Mouse (Mus musculus) forebrain, embryonic 15.5 days (tissue): ENCODE data around the gene Me1. TPM values are rescaled to one million over a fixed set of nuclear protein-coding genes. Genes with fewer than 3 reads are reported as not detected.

ENCODE experiments used
- ATAC-seq: fragments of 200-750 bp; cut with Nextera tagmentation; replicated peaks from 2 replicates; pipeline ENCODE4 v1.8.0; 2017; ENCODE audit warnings: mild to moderate bottlenecking, moderate TSS enrichment, moderate library complexity
- H3K27ac ChIP-seq: fragments of 300-500 bp; sonication (generic); replicated peaks from 2 replicates; pipeline ENCODE4 v1.5.1; 2015; ENCODE audit warnings: mild to moderate bottlenecking, inconsistent platforms
- H3K27me3 ChIP-seq: fragments of 300-500 bp; sonication (generic); 2 replicates; pipeline ENCODE4 v1.6.1; 2015; ENCODE audit warnings: inconsistent platforms
- H3K36me3 ChIP-seq: fragments of 300-500 bp; sonication (generic); 2 replicates; pipeline ENCODE4 v1.6.1; 2015; ENCODE audit warnings: mild to moderate bottlenecking, inconsistent platforms
- H3K4me1 ChIP-seq: fragments of 300-500 bp; sonication (generic); 2 replicates; pipeline ENCODE4 v1.6.1; 2015; ENCODE audit warnings: inconsistent platforms
- H3K4me2 ChIP-seq: fragments of 300-500 bp; sonication (generic); replicated peaks from 2 replicates; pipeline ENCODE4 v1.6.1; 2015; ENCODE audit warnings: mild to moderate bottlenecking, inconsistent platforms
- H3K4me3 ChIP-seq: fragments of 300-500 bp; sonication (generic); 2 replicates; pipeline ENCODE4 v1.5.1; 2015; ENCODE audit warnings: mild to moderate bottlenecking, inconsistent platforms
- H3K9ac ChIP-seq: fragments of 300-500 bp; sonication (generic); replicated peaks from 2 replicates; pipeline ENCODE4 v1.6.1; 2015; ENCODE audit warnings: mild to moderate bottlenecking, inconsistent platforms
- H3K9me3 ChIP-seq: fragments of 300-500 bp; sonication (generic); 2 replicates; pipeline ENCODE4 v1.6.1; 2016; ENCODE audit warnings: inconsistent platforms
- WGBS: fragments of 180-500 bp; shearing (Covaris S2); methylation state at CpG from one replicate; pipeline ENCODE4 v1.1.7; 2015; ENCODE audit warnings: mixed read lengths; 5-methylcytosine and 5-hydroxymethylcytosine counted together
- polyA plus RNA-seq: library from polyadenylated mRNA; unstranded; fragments of >200 nt; fragmentation: Nextera tagmentation; extraction: Ambion mirVana; gene quantifications from 2 replicates; pipeline ENCODE4 v1.2.1, GENCODE M21; 2015

The Me1 gene
- polyA plus RNA-seq, 1 experiment from 2014 or later, result 20.2 TPM

DNA sequence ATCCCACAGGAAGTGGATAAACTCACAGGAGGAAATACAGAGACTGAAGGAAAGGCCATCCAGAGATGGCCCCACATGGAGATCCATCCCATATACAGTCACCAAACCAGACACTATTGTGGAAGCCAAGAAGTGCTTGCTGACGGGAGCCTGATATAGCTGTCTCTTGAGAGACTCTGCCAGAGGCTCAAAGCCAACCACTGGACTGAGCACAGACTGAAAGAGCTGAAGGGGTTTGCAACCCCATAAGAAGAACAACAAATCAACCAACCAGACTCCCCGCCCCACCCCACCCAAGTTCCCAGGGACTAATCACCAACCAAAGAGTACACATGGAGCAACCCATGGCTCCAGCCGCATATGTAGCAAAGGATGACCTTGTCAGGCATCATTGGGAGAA is 19.5 kb downstream of the Me1 start:
- H3K27ac ChIP-seq, result no peak overlapping the region
- H3K9ac ChIP-seq, result no peak overlapping the region
- WGBS, result 92% methylated on average over 3 of the region's 3 CpGs
- no peak for ATAC-seq
- no peak overlapping the region for H3K4me3 ChIP-seq
- no peaks in the 10 kb centered on the region for H3K9me3 ChIP-seq
- H3K4me1 ChIP-seq, result no peaks in the 10 kb centered on the region
- H3K4me2 ChIP-seq, result no peak overlapping the region
- H3K36me3 ChIP-seq, result no peaks in the 10 kb centered on the region
- H3K27me3 ChIP-seq, result no peaks in the 10 kb centered on the region

DNA sequence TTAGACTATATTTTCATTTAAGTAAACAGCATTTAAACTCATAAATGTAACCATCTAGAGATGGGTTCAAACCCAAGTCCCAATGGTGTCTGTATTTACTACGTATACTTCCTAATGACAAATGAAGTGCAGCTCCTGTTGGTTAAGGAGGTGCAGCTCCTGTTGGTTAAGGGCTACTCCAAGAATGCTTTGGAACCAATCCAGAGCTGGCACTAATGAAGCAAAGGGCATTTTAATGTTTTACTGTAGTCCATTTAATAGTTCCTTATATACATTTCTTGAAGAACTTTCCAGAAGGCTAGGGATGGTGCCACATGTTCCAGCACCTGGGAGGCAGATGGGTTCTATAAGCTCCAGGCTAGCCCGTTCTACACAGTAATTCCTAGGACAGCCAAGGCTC is 20.3 kb downstream of the Me1 start:
- Histone ChIP-seq H3K9ac (no peak overlapping the region), H3K36me3 (no peaks in the 10 kb centered on the region), H3K9me3 (no peaks in the 10 kb centered on the region), H3K4me1 (no peaks in the 10 kb centered on the region), H3K27me3 (no peaks in the 10 kb centered on the region), H3K4me2 (no peak overlapping the region), H3K4me3 (no peak overlapping the region), H3K27ac (no peak overlapping the region)
- no peak for ATAC-seq
- 96% methylated on average over 2 of the region's 2 CpGs for WGBS

DNA sequence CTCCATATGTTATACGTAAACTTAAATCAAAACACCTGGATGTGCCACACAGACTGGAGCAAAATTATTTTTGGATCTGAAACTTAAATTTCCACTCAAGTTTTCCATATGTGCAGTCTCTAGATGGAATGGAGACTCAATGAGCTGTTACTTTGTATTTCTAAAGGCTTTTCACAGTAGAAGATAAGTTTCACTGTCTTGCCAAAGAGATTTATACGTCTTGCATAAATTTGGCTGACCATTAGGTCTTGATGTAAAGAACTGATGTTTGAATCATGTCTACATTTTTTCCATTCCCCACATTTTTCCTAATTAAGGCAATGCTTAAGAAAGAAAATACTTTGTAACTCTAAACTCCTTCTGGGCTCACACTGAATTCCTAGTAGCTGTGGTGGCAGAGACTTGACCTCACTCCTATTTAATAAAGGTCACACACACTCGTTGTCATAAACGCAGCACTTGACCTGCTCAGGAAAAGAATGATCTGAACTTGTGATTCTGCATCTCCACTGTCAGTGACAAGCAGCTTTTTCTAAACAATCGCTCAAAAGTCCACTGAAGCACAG is 22.8 kb downstream of the Me1 start:
- H3K9me3 ChIP-seq, result no peaks in the 10 kb centered on the region
- no peak overlapping the region for H3K27ac ChIP-seq
- 74% methylated on average over 5 of the region's 5 CpGs for WGBS
- H3K36me3 ChIP-seq, result no peaks in the 10 kb centered on the region
- no peak overlapping the region for H3K4me3 ChIP-seq
- H3K4me2 ChIP-seq, result no peak overlapping the region
- no peak overlapping the region for H3K9ac ChIP-seq
- peaks cover 3% of the 10 kb centered on the region; the same call in 1 of the 2 replicates for H3K4me1 ChIP-seq
- no peak for ATAC-seq
- no peaks in the 10 kb centered on the region for H3K27me3 ChIP-seq

DNA sequence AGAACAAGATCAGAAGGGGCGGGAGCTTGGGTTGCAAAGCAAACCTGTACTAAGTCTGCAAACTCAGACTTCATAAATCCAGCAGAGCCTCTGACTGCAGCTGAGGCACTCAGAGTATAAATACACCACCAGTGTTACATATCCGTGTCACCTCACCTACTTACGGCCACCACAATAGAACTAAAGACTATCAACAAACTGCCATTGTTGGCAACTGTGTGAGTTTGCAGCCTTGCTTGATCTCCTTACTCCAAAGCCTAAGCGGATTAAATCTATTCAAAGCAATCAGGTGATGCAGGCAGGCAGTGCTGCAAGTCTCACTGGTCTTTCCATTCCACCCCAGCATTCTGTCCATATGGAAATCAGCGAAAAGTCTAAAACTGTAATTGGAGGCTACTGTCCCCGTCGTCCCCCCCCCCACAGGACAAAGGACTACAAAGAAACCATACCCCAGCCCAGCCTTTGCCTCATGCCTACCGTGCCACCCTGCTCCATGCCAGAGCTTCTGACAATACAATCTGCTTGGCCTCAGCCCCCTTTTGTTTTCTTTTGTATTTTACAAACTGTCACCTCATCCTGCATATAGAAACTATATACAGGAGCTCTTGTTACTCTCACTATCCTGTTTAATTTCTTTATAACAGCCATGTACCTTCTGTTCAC is 27.0 kb downstream of the Me1 start:
- 11% methylated on average over 8 of the region's 8 CpGs for WGBS
- no peaks in the 10 kb centered on the region for H3K9me3 ChIP-seq
- no peaks in the 10 kb centered on the region for H3K27me3 ChIP-seq
- no peak overlapping the region for H3K9ac ChIP-seq
- H3K4me1 ChIP-seq, result peaks cover 3% of the 10 kb centered on the region; the same call in 1 of the 2 replicates
- H3K4me2 ChIP-seq, result no peak overlapping the region
- H3K4me3 ChIP-seq, result no peak overlapping the region
- H3K27ac ChIP-seq, result no peak overlapping the region
- no peaks in the 10 kb centered on the region for H3K36me3 ChIP-seq
- ATAC-seq, result no peak

DNA sequence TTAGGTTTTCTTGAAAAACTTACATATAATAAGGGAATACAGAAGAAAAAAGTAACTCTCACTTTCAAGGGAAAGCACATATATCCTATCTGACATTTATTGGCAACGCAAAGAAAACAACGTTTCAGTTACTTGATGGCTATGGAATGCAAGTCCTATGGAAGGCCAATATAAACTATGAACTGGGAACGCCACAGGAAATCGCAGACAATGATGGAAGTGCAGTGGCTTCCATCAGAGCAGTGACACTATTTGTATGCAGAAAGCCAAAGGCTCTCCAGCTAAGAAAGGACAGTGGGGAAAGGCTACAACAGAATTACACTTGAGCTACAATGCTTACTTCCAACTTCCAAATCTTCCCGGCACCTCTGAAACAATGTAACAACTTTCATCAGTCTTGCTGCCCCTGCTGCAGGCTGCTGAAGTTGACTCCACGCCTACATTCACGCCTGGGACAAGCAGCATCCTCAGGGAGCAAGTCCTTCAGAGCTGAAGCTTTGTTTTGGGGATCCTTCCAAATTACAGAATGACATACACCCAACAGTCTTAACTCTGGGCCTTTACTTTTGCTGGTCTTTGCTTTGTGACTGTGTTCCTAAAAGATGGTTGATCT is 28.5 kb downstream of the Me1 start:
- no peak for ATAC-seq
- Histone ChIP-seq H3K4me2 (no peak overlapping the region), H3K9me3 (no peaks in the 10 kb centered on the region), H3K4me1 (peaks cover 3% of the 10 kb centered on the region; the same call in 1 of the 2 replicates), H3K27ac (no peak overlapping the region), H3K27me3 (no peaks in the 10 kb centered on the region), H3K36me3 (no peaks in the 10 kb centered on the region), H3K4me3 (no peak overlapping the region), H3K9ac (no peak overlapping the region)
- WGBS, result 89% methylated on average over 7 of the region's 7 CpGs

DNA sequence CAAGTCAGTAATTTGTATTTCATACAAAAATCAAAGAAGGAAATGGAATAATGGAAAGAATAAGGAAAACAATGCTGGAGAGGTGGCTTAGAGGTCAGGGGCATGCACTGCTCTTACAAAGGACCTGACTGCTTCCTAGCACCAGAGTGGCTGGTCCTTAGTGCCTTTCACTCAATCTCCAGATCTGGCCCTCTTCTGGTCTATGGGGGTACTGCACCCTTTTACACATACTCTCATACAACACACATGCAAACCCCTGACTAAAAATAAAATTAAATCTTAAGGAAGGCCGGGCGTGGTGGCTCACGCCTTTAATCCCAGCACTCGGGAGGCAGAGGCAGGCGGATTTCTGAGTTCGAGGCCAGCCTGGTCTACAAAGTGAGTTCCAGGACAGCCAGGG is 34.1 kb downstream of the Me1 start:
- Histone ChIP-seq H3K4me2 (no peak overlapping the region), H3K4me3 (no peak overlapping the region), H3K9ac (no peak overlapping the region), H3K4me1 (no peaks in the 10 kb centered on the region), H3K36me3 (no peaks in the 10 kb centered on the region), H3K27me3 (no peaks in the 10 kb centered on the region), H3K27ac (no peak overlapping the region), H3K9me3 (no peaks in the 10 kb centered on the region)
- WGBS, result 95% methylated on average over 6 of the region's 6 CpGs
- no peak for ATAC-seq

DNA sequence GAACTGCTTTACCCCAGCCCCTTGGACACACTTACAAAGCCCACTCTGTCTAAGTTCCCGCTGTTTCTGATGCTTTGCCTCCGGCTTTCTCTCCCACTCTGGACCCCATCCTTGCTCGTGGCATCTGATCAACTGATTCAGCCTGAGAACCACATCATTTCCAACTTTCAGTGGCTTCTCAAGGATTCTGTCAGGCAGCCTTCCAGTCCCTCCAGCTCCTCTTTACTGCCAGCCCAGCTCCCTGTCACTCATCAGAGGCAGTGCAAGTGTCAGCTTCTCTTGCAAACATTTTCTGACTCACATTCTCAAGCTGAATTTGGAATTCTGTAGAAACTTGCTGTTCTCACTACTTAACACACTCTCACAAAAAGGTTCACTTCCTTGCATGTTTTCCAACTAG is 34.5 kb downstream of the Me1 start:
- Histone ChIP-seq H3K9me3 (no peaks in the 10 kb centered on the region), H3K27me3 (no peaks in the 10 kb centered on the region), H3K4me2 (no peak overlapping the region), H3K9ac (no peak overlapping the region), H3K27ac (no peak overlapping the region), H3K36me3 (no peaks in the 10 kb centered on the region), H3K4me3 (no peak overlapping the region), H3K4me1 (no peaks in the 10 kb centered on the region)
- no peak for ATAC-seq
- 92% methylated on average over 3 of the region's 3 CpGs for WGBS

DNA sequence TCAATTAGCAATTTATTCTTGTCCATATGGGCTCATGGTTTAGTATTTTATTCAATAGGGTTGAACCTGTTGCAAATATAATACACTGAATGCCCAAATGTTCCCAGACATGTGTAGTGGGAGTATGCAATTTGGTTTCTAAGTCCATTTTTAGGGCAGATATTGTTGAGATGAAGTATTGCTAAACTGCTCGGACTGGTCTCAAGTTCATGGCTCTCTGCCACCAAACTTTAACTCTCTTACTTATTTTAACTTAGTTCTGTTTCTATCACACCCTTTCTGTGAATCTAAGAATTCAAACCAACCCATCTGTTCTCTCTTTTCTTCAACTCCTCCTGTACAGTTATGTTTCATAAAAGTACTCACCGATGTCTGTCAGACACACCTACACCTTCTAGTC is 35.4 kb downstream of the Me1 start:
- WGBS, result 86% methylated on average over 2 of the region's 2 CpGs
- H3K27me3 ChIP-seq, result no peaks in the 10 kb centered on the region
- H3K4me2 ChIP-seq, result no peak overlapping the region
- no peak overlapping the region for H3K9ac ChIP-seq
- ATAC-seq, result no peak
- no peaks in the 10 kb centered on the region for H3K9me3 ChIP-seq
- no peaks in the 10 kb centered on the region for H3K4me1 ChIP-seq
- no peaks in the 10 kb centered on the region for H3K36me3 ChIP-seq
- no peak overlapping the region for H3K4me3 ChIP-seq
- no peak overlapping the region for H3K27ac ChIP-seq

DNA sequence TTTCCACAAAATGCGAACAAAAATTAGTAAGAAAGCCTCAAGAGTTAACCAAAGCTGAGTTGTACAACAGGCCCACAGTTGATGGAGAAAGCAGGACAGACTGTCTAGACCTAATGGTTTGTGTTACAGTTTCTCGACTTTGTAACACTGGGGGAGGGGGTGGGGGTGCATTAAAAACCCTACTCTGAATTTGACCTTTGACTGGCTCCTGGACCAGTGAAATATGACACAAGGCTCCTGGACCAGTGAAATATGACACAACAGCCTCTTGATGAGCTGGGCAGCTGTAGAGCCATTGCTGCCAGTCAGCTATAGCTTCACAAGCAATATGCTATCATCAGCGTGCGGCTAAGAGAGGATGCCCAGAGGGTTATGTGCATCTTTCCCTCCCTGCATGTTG is 37.4 kb downstream of the Me1 start:
- Histone ChIP-seq H3K4me2 (no peak overlapping the region), H3K4me3 (no peak overlapping the region), H3K36me3 (no peaks in the 10 kb centered on the region), H3K9ac (no peak overlapping the region), H3K27ac (no peak overlapping the region), H3K27me3 (no peaks in the 10 kb centered on the region), H3K4me1 (no peaks in the 10 kb centered on the region), H3K9me3 (no peaks in the 10 kb centered on the region)
- 96% methylated on average over 4 of the region's 4 CpGs for WGBS
- ATAC-seq, result no peak

DNA sequence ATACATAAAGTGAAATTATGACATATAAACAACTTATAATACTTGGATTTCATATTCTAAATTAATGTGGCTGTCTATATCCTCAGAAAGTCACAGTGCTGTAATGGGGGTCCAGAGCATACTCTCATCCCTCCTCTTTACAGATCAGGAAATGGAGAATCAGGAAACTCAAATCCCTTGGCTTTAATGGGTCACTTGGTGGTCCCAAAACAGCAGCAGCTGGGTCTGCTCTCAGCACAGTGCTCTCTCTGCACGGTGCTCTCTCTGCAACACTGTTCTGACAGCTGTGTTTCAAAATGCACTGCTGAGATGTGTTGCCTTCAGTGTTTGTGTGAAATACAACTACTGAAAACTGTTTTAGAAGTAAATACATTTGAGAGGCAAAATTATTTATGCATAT is 43.6 kb downstream of the Me1 start:
- Histone ChIP-seq H3K4me2 (no peak overlapping the region), H3K4me1 (0 out of 2 replicates have a peak, but pooled peaks cover 3% of the 10 kb centered on the region), H3K27ac (no peak overlapping the region), H3K4me3 (no peak overlapping the region), H3K36me3 (no peaks in the 10 kb centered on the region), H3K9ac (no peak overlapping the region), H3K9me3 (no peaks in the 10 kb centered on the region), H3K27me3 (no peaks in the 10 kb centered on the region)
- WGBS, result 69% methylated on average over 1 of the region's 1 CpGs
- no peak for ATAC-seq

DNA sequence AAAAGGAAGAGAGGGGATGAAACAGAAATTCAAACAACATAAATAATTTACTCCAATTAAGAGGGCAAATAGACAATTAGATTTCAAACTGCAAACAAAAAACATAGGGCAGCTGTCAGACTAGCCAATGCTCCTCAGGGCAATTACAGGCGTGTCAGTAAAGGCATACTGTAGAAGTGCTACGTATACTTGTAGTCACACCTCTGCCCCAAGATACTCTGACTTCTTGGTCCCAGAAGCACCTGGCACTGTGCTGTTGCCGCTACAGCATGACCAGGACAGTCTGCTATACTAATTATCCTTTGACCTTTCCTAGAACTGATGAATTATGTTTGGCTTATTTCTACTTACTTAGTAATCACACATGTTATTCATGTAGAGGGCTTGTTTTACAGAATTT is 44.5 kb downstream of the Me1 start:
- no peak overlapping the region for H3K4me3 ChIP-seq
- ATAC-seq, result no peak
- WGBS, result 67% methylated on average over 3 of the region's 3 CpGs

DNA sequence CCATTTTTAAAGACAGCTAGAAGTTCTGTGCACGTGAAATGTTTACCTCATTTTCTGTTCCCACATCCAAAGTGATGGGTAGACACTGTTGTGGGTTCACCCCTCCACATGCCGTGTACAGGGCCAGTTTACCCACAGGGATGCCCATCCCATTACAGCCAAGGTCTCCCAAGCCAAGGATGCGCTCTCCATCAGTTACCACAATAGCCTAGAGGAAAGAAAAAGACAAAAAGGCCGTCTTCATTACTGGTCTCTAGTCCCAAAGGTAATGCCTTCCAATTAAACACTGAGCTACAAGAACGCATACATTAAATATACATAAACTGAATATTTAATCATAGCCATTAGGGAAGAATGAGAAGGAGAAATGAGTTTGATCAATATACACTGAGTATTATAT is 44.9 kb downstream of the Me1 start:
- no peaks in the 10 kb centered on the region for H3K9me3 ChIP-seq
- H3K4me2 ChIP-seq, result no peak overlapping the region
- H3K36me3 ChIP-seq, result no peaks in the 10 kb centered on the region
- no peak overlapping the region for H3K27ac ChIP-seq
- no peak overlapping the region for H3K9ac ChIP-seq
- ATAC-seq, result no peak
- H3K4me3 ChIP-seq, result no peak overlapping the region
- WGBS, result 67% methylated on average over 5 of the region's 5 CpGs
- H3K4me1 ChIP-seq, result 0 out of 2 replicates have a peak, but pooled peaks cover 3% of the 10 kb centered on the region
- H3K27me3 ChIP-seq, result no peaks in the 10 kb centered on the region

More for the DNA sequence above, 44.5 kb downstream of the Me1 start:
- H3K4me1 ChIP-seq, result 0 out of 2 replicates have a peak, but pooled peaks cover 3% of the 10 kb centered on the region
- no peaks in the 10 kb centered on the region for H3K27me3 ChIP-seq
- H3K36me3 ChIP-seq, result no peaks in the 10 kb centered on the region
- no peak overlapping the region for H3K4me2 ChIP-seq
- no peak overlapping the region for H3K27ac ChIP-seq
- no peak overlapping the region for H3K9ac ChIP-seq
- no peaks in the 10 kb centered on the region for H3K9me3 ChIP-seq
